Mouse (Mus musculus) liver (tissue): ENCODE results near the gene Zc3h18.

Experiments used
- DNase-seq: peaks from one replicate; pipeline ENCODE4 v3.0.0-alpha.2; 2020; ENCODE audit warnings: mixed read lengths

Gene Zc3h18

DNA sequence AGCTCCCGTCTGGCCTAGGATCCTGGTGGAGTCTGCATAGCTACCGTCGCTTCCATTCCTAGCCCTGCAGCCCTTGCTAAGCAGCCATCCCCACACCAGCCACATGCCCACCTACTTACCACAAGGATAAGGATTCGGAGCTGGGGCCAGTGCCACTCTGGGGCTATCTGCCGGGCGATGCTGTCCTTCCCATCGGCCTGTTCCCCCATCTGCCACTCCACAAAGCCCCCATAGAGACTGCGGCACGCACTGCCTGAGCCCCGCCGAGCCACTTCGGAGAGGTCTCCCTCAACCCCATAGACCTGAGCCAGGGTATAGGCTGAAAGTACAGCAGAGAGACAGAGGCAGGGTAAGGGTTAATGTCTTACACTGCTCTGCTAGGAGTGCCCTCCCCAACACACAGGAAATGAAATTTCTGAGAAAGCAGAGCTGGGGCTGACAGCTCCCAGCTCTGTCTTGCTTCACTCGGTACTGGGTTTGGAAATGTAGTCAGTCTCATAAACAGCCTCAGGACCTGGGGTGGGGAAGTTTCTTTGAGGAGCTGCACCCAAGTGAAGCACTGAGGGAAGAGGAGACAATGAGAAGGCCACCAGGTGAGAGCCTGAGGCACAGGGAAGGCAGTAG lies 61.4 kb downstream of the Zc3h18 start:
- no peak for DNase-seq

DNA sequence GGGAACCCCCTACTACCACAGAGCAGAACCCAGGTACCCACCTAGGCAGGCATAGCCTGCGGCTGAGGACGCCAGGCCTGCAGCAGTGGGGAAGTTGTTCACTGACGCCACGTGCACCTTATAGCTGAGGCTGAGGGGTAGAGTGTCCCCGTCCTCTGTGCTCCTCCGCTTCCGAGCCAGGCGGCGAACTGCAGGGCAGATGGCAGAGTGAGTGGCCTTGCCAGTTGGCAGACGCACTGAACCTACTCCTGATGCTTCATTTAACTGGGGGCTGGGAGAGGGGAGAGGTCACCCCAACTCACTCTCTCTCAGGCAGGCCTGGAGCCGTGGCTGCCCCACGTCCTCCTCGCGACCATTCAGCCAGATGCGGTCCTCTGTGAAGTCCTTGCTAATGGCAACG lies 62.9 kb downstream of the Zc3h18 start:
- no peak for DNase-seq

GRCm38 (mm10) chr8:122441326-122441725 lies 64.9 kb downstream of the Zc3h18 start:
- no peak for DNase-seq

- DNase-seq, result no peak
Observed at GRCm38 (mm10) chr8:122442356-122442755, 65.9 kb downstream of the Zc3h18 start.

GRCm38 (mm10) chr8:122442781-122443180 lies 66.4 kb downstream of the Zc3h18 start:
- DNase-seq, result no peak

DNA sequence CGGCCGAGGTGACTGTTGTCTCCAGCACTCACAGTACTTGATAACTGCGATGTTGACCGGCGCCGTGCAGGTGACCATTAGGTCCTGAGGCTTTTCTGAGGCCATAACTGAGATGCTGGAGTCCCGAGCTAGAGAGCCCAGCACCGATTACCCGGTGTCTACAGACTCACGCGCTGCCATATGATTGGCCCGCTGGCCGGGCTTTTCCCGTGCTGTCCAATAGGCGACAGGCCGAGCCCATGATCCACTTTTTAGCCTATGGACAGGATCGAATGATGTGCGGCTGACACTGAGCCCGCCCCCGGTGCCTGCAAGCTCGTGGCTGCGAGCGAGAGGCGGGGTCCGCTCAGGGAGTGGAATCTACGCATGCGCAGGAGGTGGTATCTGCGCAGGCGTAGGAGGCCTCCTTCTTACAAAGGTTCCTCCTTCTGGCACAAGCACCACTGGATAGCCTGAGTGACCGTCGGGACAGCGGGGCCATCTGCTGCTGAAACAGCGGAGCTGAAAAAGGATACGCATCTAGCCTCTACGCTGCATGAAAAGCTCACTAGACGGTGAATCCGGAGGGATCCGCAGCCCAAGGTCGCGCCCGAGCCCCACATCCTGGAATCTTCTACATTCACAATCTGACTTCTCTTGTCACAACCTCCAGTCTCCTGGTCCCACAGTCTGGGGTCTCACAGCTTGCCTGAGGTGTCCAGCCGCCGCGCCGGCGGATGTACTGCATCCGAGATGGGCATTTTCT lies 67.0 kb downstream of the Zc3h18 start, which contains the start of gene Mvd:
Gene Mvd (minus strand): TSS at position 161 of the 745 bp plus-strand sequence.
- peak; percentile 99 for DNase-seq

DNA sequence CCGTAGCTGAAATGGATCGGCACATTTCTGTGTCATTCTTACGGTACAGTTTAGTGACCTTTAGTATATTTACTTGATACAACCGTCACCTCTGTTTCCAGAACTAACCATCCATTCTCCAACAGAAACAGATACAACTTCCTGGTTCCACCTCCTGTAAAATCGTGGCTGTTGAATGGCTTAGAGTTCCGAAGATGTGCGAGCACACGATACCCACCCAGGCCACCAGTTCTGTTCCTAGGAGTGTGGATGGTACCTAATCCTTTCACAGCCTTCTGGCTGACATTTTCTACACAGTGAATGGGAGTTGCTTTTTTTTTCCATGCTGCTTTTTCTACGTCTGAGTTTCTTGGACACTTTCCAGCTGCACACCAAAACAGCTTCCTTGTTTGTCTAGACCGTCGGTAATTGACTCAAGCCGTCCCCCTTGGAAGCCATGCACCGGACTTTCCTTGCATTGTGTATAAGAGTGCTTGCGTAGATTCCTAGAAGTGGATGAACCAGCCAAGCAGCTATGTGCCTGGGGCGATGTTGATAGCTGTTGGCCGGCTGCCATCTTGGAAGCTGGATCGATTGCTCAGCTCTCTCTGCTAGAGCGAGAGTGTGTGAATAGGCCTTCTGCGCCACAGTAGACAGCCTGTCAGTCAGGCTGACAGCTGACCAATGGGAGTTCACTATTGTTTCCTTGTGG lies 67.8 kb downstream of the Zc3h18 start:
- DNase-seq, result peak; percentile 75

DNA sequence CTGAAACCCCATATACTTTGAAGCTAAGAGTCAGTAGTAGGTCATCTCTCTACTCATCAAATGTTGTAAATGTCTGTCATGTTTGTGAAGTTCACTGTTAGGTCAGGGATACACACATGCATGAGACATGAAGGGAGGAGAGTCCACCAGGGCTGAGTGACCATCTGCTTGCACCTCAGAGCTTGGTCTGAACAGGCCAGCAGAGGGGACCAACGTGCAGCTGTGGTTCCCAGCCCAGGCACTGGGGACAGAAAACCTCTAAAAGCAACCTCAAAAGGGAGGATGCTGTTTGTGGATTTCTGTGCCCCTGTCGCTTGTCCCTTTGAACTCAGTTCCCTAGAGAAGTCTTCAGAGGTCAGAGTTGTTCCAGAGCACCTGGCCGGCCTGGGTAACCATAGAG lies 68.8 kb downstream of the Zc3h18 start:
- DNase-seq, result no peak

- DNase-seq, result no peak
Observed at GRCm38 (mm10) chr8:122451161-122451703, 74.8 kb downstream of the Zc3h18 start.

- no peak for DNase-seq
Observed at GRCm38 (mm10) chr8:122452154-122452553, 75.7 kb downstream of the Zc3h18 start.

DNA sequence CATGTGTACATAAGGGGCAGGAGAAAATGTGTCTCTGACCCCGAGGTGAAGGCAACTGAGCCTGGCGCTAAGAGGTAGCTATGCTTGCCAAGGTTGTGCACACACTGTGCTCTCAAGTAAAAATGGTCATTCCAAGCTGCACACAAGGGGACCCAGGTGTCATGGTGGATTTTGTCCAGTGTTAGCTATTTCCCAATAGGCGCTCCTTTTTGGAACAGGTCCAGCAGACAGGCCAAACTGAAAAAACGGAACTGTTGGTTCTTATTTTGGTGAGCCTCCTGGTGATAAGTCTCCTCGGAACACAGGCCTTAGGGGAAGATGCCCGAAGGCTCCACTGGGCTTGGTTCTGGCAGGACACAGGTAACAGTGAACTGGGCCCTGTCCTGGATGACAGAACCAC lies 78.0 kb downstream of the Zc3h18 start:
- DNase-seq, result no peak

DNA sequence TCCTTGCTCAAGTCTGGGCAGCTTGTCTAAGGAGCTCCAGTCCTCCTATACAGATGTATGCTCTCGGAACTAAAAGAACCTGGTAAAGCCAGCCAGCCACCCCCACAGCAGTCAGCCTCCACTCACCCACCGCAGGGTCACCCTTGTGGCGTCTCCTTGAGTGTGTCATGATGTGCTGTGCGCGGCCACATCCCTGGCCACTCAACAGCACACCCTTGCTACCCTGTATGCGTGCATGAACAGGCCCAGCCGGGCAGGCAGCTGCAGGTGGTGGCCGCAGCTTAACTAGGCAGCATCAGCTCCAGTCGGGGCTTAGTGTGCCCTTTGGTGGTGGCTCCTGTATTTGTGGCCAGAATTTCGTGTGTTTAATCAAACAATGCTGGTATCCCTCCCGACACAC lies 80.8 kb downstream of the Zc3h18 start:
- DNase-seq, result no peak

GRCm38 (mm10) chr8:122459218-122459900 lies 83.0 kb downstream of the Zc3h18 start:
- DNase-seq, result no peak

GRCm38 (mm10) chr8:122459990-122460389 lies 83.6 kb downstream of the Zc3h18 start:
- DNase-seq, result no peak

GRCm38 (mm10) chr8:122460524-122461472 lies 84.4 kb downstream of the Zc3h18 start, which contains the start of gene Snai3:
Gene Snai3, minus strand, starts transcription at chr8:122460733.
- DNase-seq, result peak; percentile 69

- no peak for DNase-seq
Observed at GRCm38 (mm10) chr8:122461473-122462148, 85.2 kb downstream of the Zc3h18 start.

GRCm38 (mm10) chr8:122462510-122462909 lies 86.1 kb downstream of the Zc3h18 start:
- DNase-seq, result no peak

GRCm38 (mm10) chr8:122463651-122464640 lies 87.5 kb downstream of the Zc3h18 start:
- no peak for DNase-seq

GRCm38 (mm10) chr8:122464985-122465384 lies 88.6 kb downstream of the Zc3h18 start:
- DNase-seq, result no peak
